Mouse (Mus musculus) heart, adult 2 months (tissue): ENCODE measurements around the gene P2rx4.

Experiments used
- CTCF ChIP-seq: fragments of 200-600 bp; IDR thresholded peaks from 2 replicates; pipeline ENCODE4 v1.8.1; 2022; ENCODE audit warnings: antibody characterized with exemption, mild to moderate bottlenecking, moderate library complexity
- EP300 ChIP-seq: fragments of 200-500 bp; IDR thresholded peaks from 2 replicates; pipeline ENCODE4 v1.6.1; 2011; ENCODE audit warnings: low read depth, low read length, control low read depth; ENCODE audit not compliant: insufficient read depth
- POLR2A ChIP-seq: fragments of 200-500 bp; IDR thresholded peaks from 2 replicates; pipeline ENCODE4 v1.6.1; 2011; ENCODE audit warnings: mild to moderate bottlenecking, low read depth, low read length, control low read depth; ENCODE audit not compliant: insufficient read depth

DNA sequence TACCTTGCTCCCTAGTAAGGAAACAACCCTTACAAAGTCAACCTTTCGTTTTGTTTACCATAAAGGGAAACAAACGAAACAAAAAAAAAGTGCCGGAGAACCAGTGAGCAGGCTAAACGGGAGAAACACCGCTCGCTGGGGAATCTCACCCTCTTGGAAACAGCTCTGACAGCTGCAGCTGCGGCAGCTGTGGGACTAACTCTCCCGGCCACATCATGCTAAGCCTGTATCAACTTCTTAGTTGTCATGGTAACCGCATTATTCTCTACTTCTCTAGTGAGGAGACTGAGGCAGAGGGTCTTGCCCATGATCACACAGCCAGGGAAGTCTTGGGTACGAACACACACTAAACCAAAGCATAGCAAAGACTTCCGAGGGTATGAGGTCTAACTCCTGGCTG lies 66.4 kb downstream of the P2rx4 start:
- no peak for TF ChIP-seq POLR2A
- TF ChIP-seq CTCF: no peak
- TF ChIP-seq EP300: no peak
